Mouse (Mus musculus) CH12.LX (cell line): ENCODE measurements around the gene Plp2. TPM values are rescaled to one million over a fixed set of nuclear protein-coding genes. Genes with fewer than 3 reads are reported as not detected.

ENCODE experiments used
- DNase-seq: peaks from one replicate; pipeline ENCODE4 v3.0.0-alpha.2; 2013; ENCODE audit errors: extremely low read depth
- H3K27ac ChIP-seq: 2 replicates; pipeline ENCODE4 v1.5.1; 2012; ENCODE audit warnings: low read depth, mild to moderate bottlenecking, control low read depth, moderate library complexity; ENCODE audit not compliant: insufficient read depth
- H3K27me3 ChIP-seq: replicated peaks from 2 replicates; pipeline ENCODE3; 2012; ENCODE audit warnings: inconsistent platforms
- H3K36me3 ChIP-seq, 2 experiments: replicated peaks in 1 of 2; 2 replicates each; pipeline versions ENCODE3 to v1.6.1; 2012; ENCODE audit warnings: inconsistent platforms in 1 of 2, low read length in 1 of 2, mild to moderate bottlenecking in 1 of 2, mixed read lengths in 1 of 2, moderate library complexity in 1 of 2; ENCODE audit not compliant: control insufficient read depth in 1 of 2, insufficient read depth in 1 of 2
- H3K4me1 ChIP-seq, 2 experiments: 2 replicates each; pipeline ENCODE4 v1.6.1; 2012; ENCODE audit warnings: inconsistent platforms in 1 of 2, moderate library complexity in 1 of 2; ENCODE audit not compliant: insufficient read depth in 2 of 2, control insufficient read depth in 1 of 2
- H3K4me2 ChIP-seq: 2 replicates; pipeline ENCODE4 v1.6.1; 2012; ENCODE audit warnings: low read depth, mild to moderate bottlenecking, control low read depth; ENCODE audit not compliant: poor library complexity, insufficient read depth, severe bottlenecking
- H3K4me3 ChIP-seq, 3 experiments: fragments of 150-350 bp in 1 of 3; sonication (generic) in 1 of 3; replicated peaks in 1 of 3; 2 replicates each; pipeline versions ENCODE3 to v1.5.1; 2011 to 2012; ENCODE audit warnings: low read depth in 2 of 3, low read length in 2 of 3, mild to moderate bottlenecking in 2 of 3, moderate library complexity in 2 of 3, control low read depth in 1 of 3, improper control_type of control experiment in 1 of 3, inconsistent platforms in 1 of 3, mixed read lengths in 1 of 3; ENCODE audit not compliant: poor library complexity in 1 of 3
- H3K79me2 ChIP-seq: replicated peaks from 2 replicates; pipeline ENCODE4 v1.6.1; 2012; ENCODE audit warnings: mild to moderate bottlenecking, moderate library complexity; ENCODE audit not compliant: control insufficient read depth, poor library complexity, insufficient read depth, severe bottlenecking; ENCODE audit errors: extremely low read depth
- H3K9ac ChIP-seq: 2 replicates; pipeline ENCODE4 v1.6.1; 2012; ENCODE audit warnings: low read depth, mild to moderate bottlenecking, control low read depth, moderate library complexity; ENCODE audit not compliant: insufficient read depth
- H3K9me3 ChIP-seq: replicated peaks from 2 replicates; pipeline ENCODE3; 2012; ENCODE audit warnings: low read length, inconsistent platforms, mixed read lengths
- BHLHE40 ChIP-seq: IDR thresholded peaks from 2 replicates; pipeline ENCODE4 v1.6.1; 2011; ENCODE audit warnings: mild to moderate bottlenecking, low read depth, low read length, improper control_type of control experiment
- CHD2 ChIP-seq: IDR thresholded peaks from 2 replicates; pipeline ENCODE4 v1.6.1; 2011; ENCODE audit warnings: low read length, improper control_type of control experiment
- CTCF ChIP-seq, 2 experiments: IDR thresholded peaks in 1 of 2; conservative IDR thresholded peaks in 1 of 2; 2 replicates each; pipeline ENCODE4 v1.5.1; 2011 to 2012; ENCODE audit warnings: low read depth in 2 of 2, low read length in 2 of 2, improper control_type of control experiment in 1 of 2, inconsistent platforms in 1 of 2, mild to moderate bottlenecking in 1 of 2, moderate library complexity in 1 of 2
- ELF1 ChIP-seq: IDR thresholded peaks from 2 replicates; pipeline ENCODE4 v1.6.1; 2014; ENCODE audit warnings: low read depth, mild to moderate bottlenecking, inconsistent platforms, low read length, improper control_type of control experiment
- EP300 ChIP-seq: IDR thresholded peaks from 2 replicates; pipeline ENCODE4 v1.6.1; 2011; ENCODE audit warnings: low read length, improper control_type of control experiment
- ETS1 ChIP-seq: conservative IDR thresholded peaks from 2 replicates; pipeline ENCODE4 v1.6.1; 2012; ENCODE audit warnings: low read depth, mild to moderate bottlenecking, inconsistent platforms, low read length, improper control_type of control experiment, moderate library complexity
- HCFC1 ChIP-seq: IDR thresholded peaks from 2 replicates; pipeline ENCODE4 v1.6.1; 2012; ENCODE audit warnings: low read depth, mild to moderate bottlenecking, inconsistent platforms, low read length, improper control_type of control experiment
- IRF4 ChIP-seq: IDR thresholded peaks from 2 replicates; pipeline ENCODE4 v1.6.1; 2014; ENCODE audit warnings: low read depth, mild to moderate bottlenecking, inconsistent platforms, low read length, improper control_type of control experiment
- JUND ChIP-seq: conservative IDR thresholded peaks from 2 replicates; pipeline ENCODE4 v1.6.1; 2011; ENCODE audit warnings: low read depth, low read length, improper control_type of control experiment
- KAT2A ChIP-seq: IDR thresholded peaks from 2 replicates; pipeline ENCODE4 v1.6.1; 2012; ENCODE audit warnings: low read length, improper control_type of control experiment, inconsistent platforms; ENCODE audit not compliant: insufficient replicate concordance
- MAFK ChIP-seq: IDR thresholded peaks from 2 replicates; pipeline ENCODE4 v1.6.1; 2011; ENCODE audit warnings: low read length, improper control_type of control experiment; ENCODE audit not compliant: insufficient replicate concordance
- MAX ChIP-seq: IDR thresholded peaks from 2 replicates; pipeline ENCODE4 v1.6.1; 2011; ENCODE audit warnings: low read length, improper control_type of control experiment
- MAZ ChIP-seq: IDR thresholded peaks from 2 replicates; pipeline ENCODE4 v1.6.1; 2012; ENCODE audit warnings: low read depth, mild to moderate bottlenecking, inconsistent platforms, low read length, improper control_type of control experiment, moderate library complexity
- MEF2A ChIP-seq: IDR thresholded peaks from 2 replicates; pipeline ENCODE4 v1.6.1; 2014; ENCODE audit warnings: low read depth, mild to moderate bottlenecking, inconsistent platforms, low read length, improper control_type of control experiment, borderline replicate concordance
- MXI1 ChIP-seq: IDR thresholded peaks from 2 replicates; pipeline ENCODE4 v1.6.1; 2011; ENCODE audit warnings: mild to moderate bottlenecking, low read depth, low read length, improper control_type of control experiment
- NELFE ChIP-seq: IDR thresholded peaks from 2 replicates; pipeline ENCODE4 v1.6.1; 2011; ENCODE audit warnings: low read depth, low read length, improper control_type of control experiment
- NRF1 ChIP-seq: IDR thresholded peaks from 2 replicates; pipeline ENCODE4 v1.6.1; 2014; ENCODE audit warnings: low read depth, mild to moderate bottlenecking, inconsistent platforms, low read length, improper control_type of control experiment, moderate library complexity
- POLR2A ChIP-seq: IDR thresholded peaks from 2 replicates; pipeline ENCODE4 v1.6.1; 2011; ENCODE audit warnings: low read depth, mild to moderate bottlenecking, improper control_type of control experiment, low read length
- RAD21 ChIP-seq: IDR thresholded peaks from 2 replicates; pipeline ENCODE4 v1.6.1; 2011; ENCODE audit warnings: low read depth, mild to moderate bottlenecking, low read length, improper control_type of control experiment, moderate library complexity
- RCOR1 ChIP-seq: conservative IDR thresholded peaks from 2 replicates; pipeline ENCODE4 v1.6.1; 2012; ENCODE audit warnings: low read depth, mild to moderate bottlenecking, inconsistent platforms, low read length, improper control_type of control experiment
- SIN3A ChIP-seq: IDR thresholded peaks from 2 replicates; pipeline ENCODE4 v1.6.1; 2012; ENCODE audit warnings: low read length, improper control_type of control experiment, inconsistent platforms
- SMC3 ChIP-seq: IDR thresholded peaks from 2 replicates; pipeline ENCODE4 v1.6.1; 2011; ENCODE audit warnings: low read depth, low read length, improper control_type of control experiment
- TBP ChIP-seq: conservative IDR thresholded peaks from 2 replicates; pipeline ENCODE4 v1.6.1; 2011; ENCODE audit warnings: low read depth, low read length, improper control_type of control experiment
- TCF12 ChIP-seq: IDR thresholded peaks from 2 replicates; pipeline ENCODE4 v1.6.1; 2014; ENCODE audit warnings: low read depth, mild to moderate bottlenecking, inconsistent platforms, low read length, improper control_type of control experiment
- UBTF ChIP-seq: IDR thresholded peaks from 2 replicates; pipeline ENCODE4 v1.6.1; 2012; ENCODE audit warnings: low read depth, mild to moderate bottlenecking, inconsistent platforms, low read length, improper control_type of control experiment, moderate library complexity
- USF2 ChIP-seq: conservative IDR thresholded peaks from 2 replicates; pipeline ENCODE4 v1.6.1; 2011; ENCODE audit warnings: low read depth, low read length, improper control_type of control experiment
- ZC3H11A ChIP-seq: IDR thresholded peaks from 2 replicates; pipeline ENCODE4 v1.6.1; 2012; ENCODE audit warnings: low read depth, mild to moderate bottlenecking, inconsistent platforms, low read length, improper control_type of control experiment
- ZKSCAN1 ChIP-seq: IDR thresholded peaks from 2 replicates; pipeline ENCODE4 v1.6.1; 2012; ENCODE audit warnings: low read depth, inconsistent platforms, low read length, improper control_type of control experiment, borderline replicate concordance
- ZNF384 ChIP-seq: IDR thresholded peaks from 2 replicates; pipeline ENCODE4 v1.6.1; 2012; ENCODE audit warnings: low read depth, low read length, improper control_type of control experiment, inconsistent platforms
- dilution Hi-C: fragments of 300-500 bp; cut with MboI; formaldehyde crosslinking; loops from 2 replicates; pipeline ENCODE4 v1.14.3; 2020; ENCODE audit warnings: low sequenced_read_pairs; ENCODE audit not compliant: extremely low pct_unique_long_range_greater_than_20kb, extremely low pct_ligation_motif_present
- in situ Hi-C: fragments of 300-500 bp; cut with MboI; formaldehyde crosslinking; loops from 3 replicates; pipeline ENCODE4 v1.14.3; 2019; ENCODE audit warnings: low sequenced_read_pairs, low pct_ligation_motif_present, low pct_unique_long_range_greater_than_20kb, mixed read lengths
- polyA plus RNA-seq: library from polyadenylated mRNA; unstranded; fragments of >175 nt; gene quantifications from 2 replicates; pipeline ENCODE4 v1.2.1, GENCODE M21; 2012; ENCODE audit warnings: low read depth; ENCODE audit not compliant: insufficient read length
- total RNA-seq, 2 experiments: library from RNA; depleted of rRNA; stranded (reverse); fragments of 300-350 nt in 1 of 2; fragments of >200 nt in 1 of 2; gene quantifications; 2 replicates each; pipeline ENCODE4 v1.2.3; 2012 to 2014

Plp2 gene
- total and polyA plus RNA-seq, 3 experiments: 163 to 247 (median 173) TPM

GRCm38 (mm10) chrX:7638401-7639091 is 32.6 kb downstream of the Plp2 start, which contains the start of gene Syp:
Syp (plus strand) TSS chrX:7638471.
- H3K79me2 ChIP-seq: no peaks in the 10 kb centered on the region
- H3K4me1 ChIP-seq: peaks cover 0 to 4% of the 10 kb centered on the region in 2 experiments; a peak in 1 of 4 replicates
- peak within 1 kb of the TSS; percentile 93 for H3K4me2 ChIP-seq
- H3K27ac ChIP-seq: no peak within 1 kb of the TSS
- peak; percentile 68 for DNase-seq
- H3K9me3 ChIP-seq: no peaks in the 10 kb centered on the region
- TF ChIP-seq JUND (no peak), CHD2 (no peak), BHLHE40 (no peak), MAFK (no peak), ZNF384 (no peak), ZC3H11A (no peak), UBTF (no peak), RAD21 (no peak), KAT2A (no peak), USF2 (no peak), TCF12 (peak; percentile 28; the same call in 1 of the 2 replicates), NELFE (no peak), CTCF (conservative IDR thresholded peaks at IDR 0.05 in 1 of 2, IDR thresholded peaks at IDR 0.05 in 1 of 2; ENCODE audit: low read depth in 2 of 2, low read length in 2 of 2) (no peak), ETS1 (no peak), MEF2A (0 out of 2 replicates have a peak, but pooled peaks have one; percentile 16), IRF4 (no peak), SIN3A (peak; percentile 87), NRF1 (peak; percentile 82), MXI1 (peak; percentile 75), MAZ (0 out of 2 replicates have a peak, but pooled peaks have one; percentile 62), ELF1 (peak; percentile 36; the same call in 1 of the 2 replicates), TBP (no peak), HCFC1 (peak; percentile 47; the same call in 1 of the 2 replicates), EP300 (no peak), ZKSCAN1 (no peak), POLR2A (peak; percentile 42; the same call in 1 of the 2 replicates), RCOR1 (no peak), SMC3 (no peak), MAX (no peak)
- peak within 1 kb of the TSS; percentile 48; the same call in 1 of the 2 replicates for H3K9ac ChIP-seq
- in situ Hi-C loops: no loop called here
- H3K4me3 ChIP-seq: peak within 1 kb of the TSS; percentile 15 to 58 (median 36)
- dilution Hi-C loops: no loop called here
- H3K36me3 ChIP-seq: no peaks in the 10 kb centered on the region
- H3K27me3 ChIP-seq: peaks cover 13% of the 10 kb centered on the region
